Mouse (Mus musculus): Measurements from ENCODE around the gene Naxd. TPM values are rescaled to one million over a fixed set of nuclear protein-coding genes. Genes with fewer than 3 reads are reported as not detected.
A peak's percentile ranks its signal among the peaks of the same experiment; 100 is the strongest.

The Naxd gene
- polyA plus RNA-seq, 1 experiment from 2014 or later: 131 TPM

DNA sequence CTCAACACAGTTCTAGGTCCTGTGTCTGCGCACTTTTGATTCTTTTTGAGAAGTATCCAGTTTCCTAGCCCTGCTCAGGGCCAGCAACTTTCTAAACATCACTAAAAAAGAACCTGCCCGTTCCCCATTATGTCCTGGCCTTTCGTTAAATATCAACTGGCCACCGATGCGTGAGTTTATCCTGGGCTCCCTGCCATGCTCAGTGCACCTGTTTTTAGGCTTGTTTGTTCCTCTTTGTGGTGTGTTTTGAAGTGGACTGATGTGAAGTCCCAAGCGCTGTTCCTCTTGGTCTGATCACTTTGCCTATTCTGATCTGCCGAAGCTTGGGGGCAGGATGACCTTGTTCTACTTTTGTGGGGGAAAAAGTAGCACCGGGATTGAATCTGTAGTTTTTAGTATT is 26.0 kb upstream of the Naxd start:
- 48% methylated on average over 8 of the region's 8 CpGs for WGBS
- H3K27me3 ChIP-seq (ENCODE audit: insufficient read depth, low read length): peaks cover 10% of the 10 kb centered on the region
- ATAC-seq (ENCODE audit: insufficient read depth) (no peak), DNase-seq (no peak)
- no peak overlapping the region for H3K4me3 ChIP-seq (ENCODE audit: low read depth, low read length)
- H3K9me3 ChIP-seq (ENCODE audit: low read depth, low read length): no peaks in the 10 kb centered on the region
- no peaks in the 10 kb centered on the region for H3K36me3 ChIP-seq (ENCODE audit: insufficient read depth)
- H3K4me2 ChIP-seq: no peak overlapping the region
- H3K27ac ChIP-seq (ENCODE audit: low read depth): no peak overlapping the region
- TF ChIP-seq CTCF (IDR thresholded peaks at IDR 0.05; ENCODE audit: low read depth): no peak
- H3K9ac ChIP-seq: no peak overlapping the region
- H3K4me1 ChIP-seq (ENCODE audit: insufficient read depth): peaks cover 12% of the 10 kb centered on the region; the same call in 1 of the 2 replicates

DNA sequence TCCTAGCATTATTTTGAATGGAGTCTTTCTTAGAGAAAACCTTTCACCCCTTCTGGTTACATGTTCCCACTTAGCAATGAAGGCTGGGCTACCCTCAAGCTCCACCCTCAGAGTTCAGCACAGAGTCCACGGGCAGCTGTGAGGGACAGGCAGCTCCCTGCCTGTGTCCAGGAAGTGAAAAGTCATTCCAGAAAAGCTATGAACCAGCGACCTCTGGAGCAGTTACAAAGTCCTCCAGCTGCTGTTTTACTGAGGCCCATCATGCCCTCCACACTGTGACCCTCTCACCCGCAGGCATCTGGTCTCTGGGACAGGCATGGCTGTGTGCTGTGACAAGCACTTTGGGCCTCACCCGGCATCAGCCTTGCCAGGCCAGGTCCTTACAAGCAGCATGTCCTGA is 24.2 kb upstream of the Naxd start:
- DNase-seq (peak; percentile 55), ATAC-seq (ENCODE audit: insufficient read depth) (peak; percentile 8; the same call in 1 of the 2 replicates)
- Histone ChIP-seq H3K36me3 (ENCODE audit: insufficient read depth) (no peaks in the 10 kb centered on the region), H3K9me3 (ENCODE audit: low read depth, low read length) (no peaks in the 10 kb centered on the region), H3K4me2 (no peak overlapping the region), H3K27me3 (ENCODE audit: insufficient read depth, low read length) (peaks cover 23% of the 10 kb centered on the region), H3K4me3 (ENCODE audit: low read depth, low read length) (no peak overlapping the region), H3K9ac (no peak overlapping the region), H3K4me1 (ENCODE audit: insufficient read depth) (peaks cover 14% of the 10 kb centered on the region; the same call in 1 of the 2 replicates), H3K27ac (ENCODE audit: low read depth) (peak overlapping the region; percentile 16; the same call in 1 of the 2 replicates)
- TF ChIP-seq CTCF (IDR thresholded peaks at IDR 0.05; ENCODE audit: low read depth): no peak
- 18% methylated on average over 4 of the region's 4 CpGs for WGBS

DNA sequence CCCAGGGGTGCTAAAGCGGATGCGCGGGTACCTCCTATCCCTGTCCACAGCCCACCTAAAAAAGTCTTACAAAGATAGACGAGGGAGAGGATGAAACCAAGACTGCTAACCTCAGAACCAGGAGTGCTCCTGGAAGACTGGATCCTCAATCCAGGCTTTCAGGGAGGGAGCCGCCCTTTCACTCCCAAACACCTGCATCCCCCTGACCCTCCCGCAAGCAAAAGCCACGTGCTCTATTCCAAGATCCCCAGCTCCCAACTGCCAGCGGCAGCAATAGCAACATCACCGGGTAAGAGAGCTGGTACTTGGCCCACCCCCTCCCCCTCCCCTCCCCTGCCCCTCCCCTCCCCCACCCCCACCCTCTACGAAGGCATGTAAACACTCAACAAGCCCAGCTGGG is 21.9 kb upstream of the Naxd start:
- ATAC-seq (ENCODE audit: insufficient read depth) (no peak), DNase-seq (no peak)
- no peak for TF ChIP-seq CTCF (IDR thresholded peaks at IDR 0.05; ENCODE audit: low read depth)
- Histone ChIP-seq H3K4me2 (peak overlapping the region; percentile 39), H3K4me3 (ENCODE audit: low read depth, low read length) (peak overlapping the region; percentile 3; the same call in 1 of the 2 replicates), H3K9ac (no peak overlapping the region), H3K9me3 (ENCODE audit: low read depth, low read length) (no peaks in the 10 kb centered on the region), H3K27ac (ENCODE audit: low read depth) (0 out of 2 replicates have a peak overlapping the region, but pooled peaks have one; percentile 50), H3K27me3 (ENCODE audit: insufficient read depth, low read length) (peaks cover 39% of the 10 kb centered on the region), H3K36me3 (ENCODE audit: insufficient read depth) (no peaks in the 10 kb centered on the region), H3K4me1 (ENCODE audit: insufficient read depth) (peaks cover 14% of the 10 kb centered on the region; the same call in 1 of the 2 replicates)
- 10% methylated on average over 9 of the region's 10 CpGs for WGBS

DNA sequence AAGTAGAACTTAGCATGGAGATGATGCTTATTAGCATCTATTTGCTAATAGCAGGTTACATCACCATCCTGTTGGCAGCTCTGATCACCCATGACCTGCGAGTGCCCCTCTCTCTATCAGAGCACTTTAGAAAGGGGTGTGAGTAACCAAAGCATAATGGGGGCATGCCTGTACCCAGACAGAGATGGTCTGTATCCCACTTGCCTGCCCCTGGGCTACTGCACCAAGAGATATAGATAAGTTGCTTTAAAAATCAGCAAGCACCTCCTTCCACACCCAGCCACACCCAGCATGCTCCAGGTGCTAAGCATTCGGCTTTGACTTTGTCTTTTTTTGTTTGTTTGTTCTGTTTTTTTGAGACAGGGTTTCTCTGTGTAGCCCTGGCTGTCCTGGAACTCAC is 21.4 kb upstream of the Naxd start:
- Histone ChIP-seq H3K4me1 (ENCODE audit: insufficient read depth) (peaks cover 14% of the 10 kb centered on the region; the same call in 1 of the 2 replicates), H3K4me2 (peak overlapping the region; percentile 100), H3K4me3 (ENCODE audit: low read depth, low read length) (peak overlapping the region; percentile 62; the same call in 1 of the 2 replicates), H3K9ac (no peak overlapping the region), H3K27me3 (ENCODE audit: insufficient read depth, low read length) (peaks cover 39% of the 10 kb centered on the region), H3K36me3 (ENCODE audit: insufficient read depth) (no peaks in the 10 kb centered on the region), H3K27ac (ENCODE audit: low read depth) (peak overlapping the region; percentile 85), H3K9me3 (ENCODE audit: low read depth, low read length) (no peaks in the 10 kb centered on the region)
- 17% methylated on average over 2 of the region's 2 CpGs for WGBS
- no peak for DNase-seq
- no peak for ATAC-seq (ENCODE audit: insufficient read depth)
- no peak for TF ChIP-seq CTCF (IDR thresholded peaks at IDR 0.05; ENCODE audit: low read depth)

DNA sequence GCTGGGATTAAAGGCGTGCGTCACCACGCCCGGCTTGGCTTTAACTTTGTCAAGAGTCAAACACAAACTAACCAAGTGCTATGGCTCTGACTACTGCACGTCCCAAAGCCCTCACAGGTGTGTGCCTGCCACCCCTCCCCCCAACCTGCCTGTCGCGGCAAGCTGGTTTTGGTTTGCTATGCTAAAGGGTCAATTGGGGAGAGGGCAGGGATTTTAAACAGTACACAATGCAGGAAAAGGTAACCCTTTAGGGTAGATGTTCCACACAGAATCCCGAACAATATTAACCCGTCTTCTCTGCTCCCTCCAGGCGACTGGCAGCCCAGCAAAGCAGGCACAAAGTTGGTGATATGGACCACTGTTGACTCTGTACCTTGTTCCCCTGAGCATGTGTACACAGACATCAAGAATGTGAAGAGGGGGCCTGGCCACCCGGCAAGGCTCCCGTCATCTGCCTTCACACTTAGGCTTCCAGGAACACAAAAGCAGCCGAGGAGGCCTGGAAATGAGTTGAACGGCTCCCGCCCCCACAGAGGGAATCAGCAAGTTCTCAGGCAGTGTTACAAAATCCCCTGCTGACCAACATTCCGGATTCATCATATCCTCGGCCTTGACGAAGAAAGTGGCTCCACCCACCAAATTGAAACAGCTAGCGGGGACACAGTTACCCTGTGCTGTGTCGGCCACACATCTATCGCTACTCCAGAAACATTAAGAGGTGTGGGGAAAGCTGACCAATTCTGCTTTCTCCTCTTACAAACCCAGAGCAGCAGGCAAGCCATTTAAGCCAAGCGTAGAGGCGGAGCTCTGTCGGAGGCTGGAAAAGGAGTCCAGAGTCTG is 20.7 kb upstream of the Naxd start:
- Histone ChIP-seq H3K4me3 (ENCODE audit: low read depth, low read length) (peak overlapping the region; percentile 62), H3K27me3 (ENCODE audit: insufficient read depth, low read length) (peaks cover 39% of the 10 kb centered on the region), H3K9ac (peak overlapping the region; percentile 11), H3K27ac (ENCODE audit: low read depth) (peak overlapping the region; percentile 85), H3K9me3 (ENCODE audit: low read depth, low read length) (no peaks in the 10 kb centered on the region), H3K4me1 (ENCODE audit: insufficient read depth) (peaks cover 14% of the 10 kb centered on the region; the same call in 1 of the 2 replicates), H3K36me3 (ENCODE audit: insufficient read depth) (no peaks in the 10 kb centered on the region), H3K4me2 (peak overlapping the region; percentile 100)
- WGBS: 7% methylated on average over 24 of the region's 24 CpGs
- ATAC-seq (ENCODE audit: insufficient read depth): peak; percentile 58
- peak; percentile 80 for DNase-seq
- TF ChIP-seq CTCF (IDR thresholded peaks at IDR 0.05; ENCODE audit: low read depth): no peak

DNA sequence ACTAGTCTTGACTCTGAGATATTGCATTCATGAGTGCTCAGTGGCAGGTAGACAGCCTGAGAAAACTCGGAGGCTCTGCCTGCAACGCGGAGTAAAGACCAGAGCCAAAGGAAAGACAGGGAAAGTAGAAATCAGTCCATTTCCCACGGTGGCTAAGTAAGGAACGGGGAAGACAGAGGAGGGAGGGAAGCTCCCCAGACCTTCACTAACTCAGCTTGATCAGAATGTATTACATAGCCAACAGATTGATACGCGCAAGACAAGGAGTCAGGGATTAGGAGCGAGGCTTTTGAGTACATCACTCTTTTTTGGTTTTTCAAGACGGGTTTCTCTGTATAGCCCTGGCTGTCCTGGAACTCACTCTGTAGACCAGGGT is 20.1 kb upstream of the Naxd start:
- TF ChIP-seq CTCF (IDR thresholded peaks at IDR 0.05; ENCODE audit: low read depth): no peak
- Histone ChIP-seq H3K36me3 (ENCODE audit: insufficient read depth) (no peaks in the 10 kb centered on the region), H3K9me3 (ENCODE audit: low read depth, low read length) (no peaks in the 10 kb centered on the region), H3K27me3 (ENCODE audit: insufficient read depth, low read length) (peaks cover 39% of the 10 kb centered on the region), H3K4me3 (ENCODE audit: low read depth, low read length) (peak overlapping the region; percentile 62), H3K4me1 (ENCODE audit: insufficient read depth) (peaks cover 14% of the 10 kb centered on the region; the same call in 1 of the 2 replicates), H3K4me2 (peak overlapping the region; percentile 100), H3K27ac (ENCODE audit: low read depth) (peak overlapping the region; percentile 85), H3K9ac (peak overlapping the region; percentile 9)
- no peak for DNase-seq
- ATAC-seq (ENCODE audit: insufficient read depth): no peak
- 4% methylated on average over 9 of the region's 9 CpGs for WGBS
